Mouse (Mus musculus): ENCODE measurements around the gene Spns2. TPM values are rescaled to one million over a fixed set of nuclear protein-coding genes. Genes with fewer than 3 reads are reported as not detected.

The Spns2 gene
- polyA plus RNA-seq, 1 experiment = 11.4 TPM

GRCm38 (mm10) chr11:72473540-72473939 is 16.2 kb downstream of the Spns2 start:
- H3K36me3 ChIP-seq (ENCODE audit: control insufficient read depth, insufficient read depth, low read length) = no peaks in the 10 kb centered on the region
- no peaks in the 10 kb centered on the region for H3K27me3 ChIP-seq (ENCODE audit: control insufficient read depth, insufficient read depth, low read length)
- no peaks in the 10 kb centered on the region for H3K4me1 ChIP-seq (ENCODE audit: control insufficient read depth, insufficient read depth, low read length)
- TF ChIP-seq CTCF (IDR thresholded peaks at IDR 0.05; ENCODE audit: control insufficient read depth, insufficient read depth, insufficient replicate concordance, low read depth, low read length) = no peak
- TF ChIP-seq POLR2A (IDR thresholded peaks at IDR 0.05; ENCODE audit: control insufficient read depth, low read depth, low read length) = no peak
- H3K4me3 ChIP-seq (ENCODE audit: control insufficient read depth, low read depth, low read length) = no peak overlapping the region
- H3K27ac ChIP-seq (ENCODE audit: control insufficient read depth, insufficient read depth, low read depth, low read length) = no peak overlapping the region

- Histone ChIP-seq H3K27me3 (ENCODE audit: control insufficient read depth, insufficient read depth, low read length) (no peaks in the 10 kb centered on the region), H3K36me3 (ENCODE audit: control insufficient read depth, insufficient read depth, low read length) (no peaks in the 10 kb centered on the region), H3K4me1 (ENCODE audit: control insufficient read depth, insufficient read depth, low read length) (no peaks in the 10 kb centered on the region), H3K27ac (ENCODE audit: control insufficient read depth, insufficient read depth, low read depth, low read length) (no peak overlapping the region), H3K4me3 (ENCODE audit: control insufficient read depth, low read depth, low read length) (no peak overlapping the region)
- no peak for TF ChIP-seq CTCF (IDR thresholded peaks at IDR 0.05; ENCODE audit: control insufficient read depth, insufficient read depth, insufficient replicate concordance, low read depth, low read length)
- TF ChIP-seq POLR2A (IDR thresholded peaks at IDR 0.05; ENCODE audit: control insufficient read depth, low read depth, low read length) = no peak
These were observed 18.3 kb downstream of the Spns2 start for GRCm38 (mm10) chr11:72471381-72471780.

- Histone ChIP-seq H3K4me1 (ENCODE audit: control insufficient read depth, insufficient read depth, low read length) (no peaks in the 10 kb centered on the region), H3K27ac (ENCODE audit: control insufficient read depth, insufficient read depth, low read depth, low read length) (no peak overlapping the region), H3K27me3 (ENCODE audit: control insufficient read depth, insufficient read depth, low read length) (no peaks in the 10 kb centered on the region), H3K4me3 (ENCODE audit: control insufficient read depth, low read depth, low read length) (no peak overlapping the region), H3K36me3 (ENCODE audit: control insufficient read depth, insufficient read depth, low read length) (no peaks in the 10 kb centered on the region)
- TF ChIP-seq POLR2A (IDR thresholded peaks at IDR 0.05; ENCODE audit: control insufficient read depth, low read depth, low read length) (no peak), CTCF (IDR thresholded peaks at IDR 0.05; ENCODE audit: control insufficient read depth, insufficient read depth, insufficient replicate concordance, low read depth, low read length) (no peak)
These were observed 19.7 kb downstream of the Spns2 start for GRCm38 (mm10) chr11:72470004-72470403.

- no peaks in the 10 kb centered on the region for H3K4me1 ChIP-seq (ENCODE audit: control insufficient read depth, insufficient read depth, low read length)
- H3K4me3 ChIP-seq (ENCODE audit: control insufficient read depth, low read depth, low read length) = no peak overlapping the region
- H3K36me3 ChIP-seq (ENCODE audit: control insufficient read depth, insufficient read depth, low read length) = no peaks in the 10 kb centered on the region
- no peak overlapping the region for H3K27ac ChIP-seq (ENCODE audit: control insufficient read depth, insufficient read depth, low read depth, low read length)
- no peaks in the 10 kb centered on the region for H3K27me3 ChIP-seq (ENCODE audit: control insufficient read depth, insufficient read depth, low read length)
- TF ChIP-seq POLR2A (IDR thresholded peaks at IDR 0.05; ENCODE audit: control insufficient read depth, low read depth, low read length) (no peak), CTCF (IDR thresholded peaks at IDR 0.05; ENCODE audit: control insufficient read depth, insufficient read depth, insufficient replicate concordance, low read depth, low read length) (no peak)
These were observed 20.5 kb downstream of the Spns2 start for GRCm38 (mm10) chr11:72469217-72469616.

GRCm38 (mm10) chr11:72468525-72468924 is 21.2 kb downstream of the Spns2 start:
- no peak overlapping the region for H3K27ac ChIP-seq (ENCODE audit: control insufficient read depth, insufficient read depth, low read depth, low read length)
- TF ChIP-seq POLR2A (IDR thresholded peaks at IDR 0.05; ENCODE audit: control insufficient read depth, low read depth, low read length) = no peak
- TF ChIP-seq CTCF (IDR thresholded peaks at IDR 0.05; ENCODE audit: control insufficient read depth, insufficient read depth, insufficient replicate concordance, low read depth, low read length) = no peak
- H3K27me3 ChIP-seq (ENCODE audit: control insufficient read depth, insufficient read depth, low read length) = no peaks in the 10 kb centered on the region
- no peak overlapping the region for H3K4me3 ChIP-seq (ENCODE audit: control insufficient read depth, low read depth, low read length)
- H3K36me3 ChIP-seq (ENCODE audit: control insufficient read depth, insufficient read depth, low read length) = no peaks in the 10 kb centered on the region
- no peaks in the 10 kb centered on the region for H3K4me1 ChIP-seq (ENCODE audit: control insufficient read depth, insufficient read depth, low read length)

GRCm38 (mm10) chr11:72466694-72467507 is 22.8 kb downstream of the Spns2 start:
- Histone ChIP-seq H3K27me3 (ENCODE audit: control insufficient read depth, insufficient read depth, low read length) (no peaks in the 10 kb centered on the region), H3K36me3 (ENCODE audit: control insufficient read depth, insufficient read depth, low read length) (no peaks in the 10 kb centered on the region), H3K4me3 (ENCODE audit: control insufficient read depth, low read depth, low read length) (no peak overlapping the region), H3K27ac (ENCODE audit: control insufficient read depth, insufficient read depth, low read depth, low read length) (no peak overlapping the region), H3K4me1 (ENCODE audit: control insufficient read depth, insufficient read depth, low read length) (no peaks in the 10 kb centered on the region)
- TF ChIP-seq POLR2A (IDR thresholded peaks at IDR 0.05; ENCODE audit: control insufficient read depth, low read depth, low read length) (no peak), CTCF (IDR thresholded peaks at IDR 0.05; ENCODE audit: control insufficient read depth, insufficient read depth, insufficient replicate concordance, low read depth, low read length) (no peak)

GRCm38 (mm10) chr11:72465978-72466693 is 23.6 kb downstream of the Spns2 start:
- Histone ChIP-seq H3K27ac (ENCODE audit: control insufficient read depth, insufficient read depth, low read depth, low read length) (no peak overlapping the region), H3K4me3 (ENCODE audit: control insufficient read depth, low read depth, low read length) (no peak overlapping the region), H3K27me3 (ENCODE audit: control insufficient read depth, insufficient read depth, low read length) (no peaks in the 10 kb centered on the region), H3K4me1 (ENCODE audit: control insufficient read depth, insufficient read depth, low read length) (no peaks in the 10 kb centered on the region), H3K36me3 (ENCODE audit: control insufficient read depth, insufficient read depth, low read length) (no peaks in the 10 kb centered on the region)
- TF ChIP-seq CTCF (IDR thresholded peaks at IDR 0.05; ENCODE audit: control insufficient read depth, insufficient read depth, insufficient replicate concordance, low read depth, low read length) (no peak), POLR2A (IDR thresholded peaks at IDR 0.05; ENCODE audit: control insufficient read depth, low read depth, low read length) (no peak)
